Mouse (Mus musculus) CH12.LX (cell line): Measurements from ENCODE around the gene Top3a.

ENCODE experiments used
- CHD2 ChIP-seq: IDR thresholded peaks from 2 replicates; pipeline ENCODE4 v1.6.1; 2011; ENCODE audit warnings: low read length, improper control_type of control experiment
- CTCF ChIP-seq, 2 experiments: IDR thresholded peaks in 1 of 2; conservative IDR thresholded peaks in 1 of 2; 2 replicates each; pipeline ENCODE4 v1.5.1; 2011 to 2012; ENCODE audit warnings: low read depth in 2 of 2, low read length in 2 of 2, improper control_type of control experiment in 1 of 2, inconsistent platforms in 1 of 2, mild to moderate bottlenecking in 1 of 2, moderate library complexity in 1 of 2
- JUND ChIP-seq: conservative IDR thresholded peaks from 2 replicates; pipeline ENCODE4 v1.6.1; 2011; ENCODE audit warnings: low read depth, low read length, improper control_type of control experiment
- MAFK ChIP-seq: IDR thresholded peaks from 2 replicates; pipeline ENCODE4 v1.6.1; 2011; ENCODE audit warnings: low read length, improper control_type of control experiment; ENCODE audit not compliant: insufficient replicate concordance
- MAX ChIP-seq: IDR thresholded peaks from 2 replicates; pipeline ENCODE4 v1.6.1; 2011; ENCODE audit warnings: low read length, improper control_type of control experiment
- POLR2A ChIP-seq: IDR thresholded peaks from 2 replicates; pipeline ENCODE4 v1.6.1; 2011; ENCODE audit warnings: low read depth, mild to moderate bottlenecking, improper control_type of control experiment, low read length
- TCF12 ChIP-seq: IDR thresholded peaks from 2 replicates; pipeline ENCODE4 v1.6.1; 2014; ENCODE audit warnings: low read depth, mild to moderate bottlenecking, inconsistent platforms, low read length, improper control_type of control experiment

DNA sequence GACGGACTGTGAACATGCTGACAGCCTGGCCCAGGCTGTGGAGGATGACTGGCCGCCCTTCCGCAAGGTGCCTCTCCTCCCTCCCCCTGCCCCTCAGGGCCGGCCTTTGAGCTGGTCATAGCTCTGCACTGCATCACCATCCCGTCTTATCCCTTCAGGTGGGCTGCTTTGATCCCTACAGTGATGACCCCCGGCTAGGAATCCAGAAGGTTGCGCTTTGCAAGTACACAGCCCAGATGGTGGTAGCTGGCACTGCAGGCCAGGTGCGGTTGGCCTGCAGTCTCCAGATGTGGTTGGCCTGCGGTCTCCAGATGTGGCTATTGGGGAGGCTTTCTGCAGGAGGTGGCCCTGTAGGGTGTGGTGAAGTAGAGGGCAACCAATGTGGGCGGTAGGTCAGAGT lies 68.5 kb downstream of the Top3a start:
- TF ChIP-seq CTCF (conservative IDR thresholded peaks at IDR 0.05 in 1 of 2, IDR thresholded peaks at IDR 0.05 in 1 of 2; ENCODE audit: low read depth in 2 of 2, low read length in 2 of 2) (no peak), MAFK (no peak), POLR2A (no peak), MAX (no peak), TCF12 (no peak), CHD2 (no peak), JUND (no peak)
